Mouse (Mus musculus) lung, embryonic 14.5 days (tissue): ENCODE results near the gene Rnf26. TPM values are rescaled to one million over a fixed set of nuclear protein-coding genes. Genes with fewer than 3 reads are reported as not detected.

Source experiments
- ATAC-seq: fragments of 200-750 bp; cut with Nextera tagmentation; 2 replicates; pipeline ENCODE4 v1.8.0; 2017; ENCODE audit warnings: mild to moderate bottlenecking, moderate TSS enrichment, moderate library complexity; ENCODE audit not compliant: insufficient read depth
- DNase-seq: peaks from one replicate; pipeline ENCODE4 v3.0.0-alpha.2; 2015
- H3K27ac ChIP-seq: fragments of 300-500 bp; sonication (generic); 2 replicates; pipeline ENCODE4 v1.5.1; 2014; ENCODE audit warnings: low read depth, mild to moderate bottlenecking, moderate library complexity
- H3K27me3 ChIP-seq: fragments of 300-500 bp; sonication (generic); 2 replicates; pipeline ENCODE4 v1.6.1; 2014; ENCODE audit warnings: low read length, control low read depth; ENCODE audit not compliant: insufficient read depth
- H3K36me3 ChIP-seq: fragments of 300-500 bp; sonication (generic); 2 replicates; pipeline ENCODE4 v1.6.1; 2014; ENCODE audit warnings: control low read depth; ENCODE audit not compliant: insufficient read depth
- H3K4me1 ChIP-seq: fragments of 300-500 bp; sonication (generic); 2 replicates; pipeline ENCODE4 v1.6.1; 2014; ENCODE audit warnings: antibody characterized with exemption, control low read depth; ENCODE audit not compliant: insufficient read depth
- H3K4me2 ChIP-seq: fragments of 300-500 bp; sonication (generic); 2 replicates; pipeline ENCODE4 v1.6.1; 2014; ENCODE audit warnings: mild to moderate bottlenecking
- H3K4me3 ChIP-seq: fragments of 300-500 bp; sonication (generic); 2 replicates; pipeline ENCODE4 v1.5.1; 2014; ENCODE audit warnings: low read depth, low read length
- H3K9ac ChIP-seq: fragments of 300-500 bp; sonication (generic); 2 replicates; pipeline ENCODE4 v1.6.1; 2014
- H3K9me3 ChIP-seq: fragments of 300-500 bp; sonication (generic); 2 replicates; pipeline ENCODE4 v1.6.1; 2016; ENCODE audit warnings: low read depth, low read length, control low read depth
- CTCF ChIP-seq: IDR thresholded peaks from 2 replicates; pipeline ENCODE4 v1.5.1; 2016; ENCODE audit warnings: antibody characterized with exemption, low read depth
- WGBS: fragments of 180-500 bp; shearing (Covaris S2); extraction: QIAGEN DNeasy Blood & Tissue Kit; methylation state at CpG from one replicate; pipeline ENCODE4 v1.1.7; 2014; 5-methylcytosine and 5-hydroxymethylcytosine counted together
- polyA plus RNA-seq: library from polyadenylated mRNA; unstranded; fragments of >200 nt; fragmentation: Nextera tagmentation; extraction: Ambion mirVana; gene quantifications from 2 replicates; pipeline ENCODE4 v1.2.1, GENCODE M21; 2014

The Rnf26 gene
- polyA plus RNA-seq, 1 experiment from 2014 or later, result 89.2 TPM

- DNase-seq (no peak), ATAC-seq (no peak)
- H3K9ac ChIP-seq, result no peak overlapping the region
- no peak for TF ChIP-seq CTCF
- peaks cover 12% of the 10 kb centered on the region; the same call in 1 of the 2 replicates for H3K27me3 ChIP-seq
- H3K36me3 ChIP-seq, result no peaks in the 10 kb centered on the region
- H3K27ac ChIP-seq, result 0 out of 2 replicates have a peak overlapping the region, but pooled peaks have one; percentile 8
- peaks cover 7% of the 10 kb centered on the region for H3K4me1 ChIP-seq
- no peak overlapping the region for H3K4me2 ChIP-seq
- WGBS, result 64% methylated on average over 10 of the region's 10 CpGs
- H3K4me3 ChIP-seq, result no peak overlapping the region
- H3K9me3 ChIP-seq, result no peaks in the 10 kb centered on the region
Measured at GRCm38 (mm10) chr9:44079997-44080780, 33.1 kb downstream of the Rnf26 start.

GRCm38 (mm10) chr9:44078955-44079756, 34.2 kb downstream of the Rnf26 start:
- H3K27ac ChIP-seq, result no peak overlapping the region
- DNase-seq (peak; percentile 80), ATAC-seq (peak; percentile 75)
- TF ChIP-seq CTCF, result no peak
- no peak overlapping the region for H3K4me3 ChIP-seq
- WGBS, result 23% methylated on average over 16 of the region's 16 CpGs
- H3K9ac ChIP-seq, result no peak overlapping the region
- H3K4me2 ChIP-seq, result 0 out of 2 replicates have a peak overlapping the region, but pooled peaks have one; percentile 10
- H3K9me3 ChIP-seq, result no peaks in the 10 kb centered on the region
- 0 out of 2 replicates have a peak, but pooled peaks cover 11% of the 10 kb centered on the region for H3K27me3 ChIP-seq
- H3K4me1 ChIP-seq, result peaks cover 7% of the 10 kb centered on the region; the same call in 1 of the 2 replicates
- no peaks in the 10 kb centered on the region for H3K36me3 ChIP-seq

- WGBS, result 67% methylated on average over 10 of the region's 10 CpGs
- DNase-seq, result no peak
- H3K9ac ChIP-seq, result no peak overlapping the region
- 0 out of 2 replicates have a peak overlapping the region, but pooled peaks have one; percentile 10 for H3K4me2 ChIP-seq
- H3K27me3 ChIP-seq, result 0 out of 2 replicates have a peak, but pooled peaks cover 6% of the 10 kb centered on the region
- H3K36me3 ChIP-seq, result no peaks in the 10 kb centered on the region
- TF ChIP-seq CTCF, result no peak
- H3K27ac ChIP-seq, result no peak overlapping the region
- H3K4me3 ChIP-seq, result no peak overlapping the region
- no peak for ATAC-seq
- peaks cover 7% of the 10 kb centered on the region; the same call in 1 of the 2 replicates for H3K4me1 ChIP-seq
- H3K9me3 ChIP-seq, result no peaks in the 10 kb centered on the region
Measured at GRCm38 (mm10) chr9:44078136-44078797, 35.0 kb downstream of the Rnf26 start.

GRCm38 (mm10) chr9:44077266-44077910, 35.9 kb downstream of the Rnf26 start:
- no peak overlapping the region for H3K4me2 ChIP-seq

GRCm38 (mm10) chr9:44076764-44077120, 36.6 kb downstream of the Rnf26 start:
- no peaks in the 10 kb centered on the region for H3K9me3 ChIP-seq
- DNase-seq (peak; percentile 74), ATAC-seq (no peak)
- no peak overlapping the region for H3K4me3 ChIP-seq
- WGBS, result 11% methylated on average over 5 of the region's 5 CpGs
- H3K36me3 ChIP-seq, result no peaks in the 10 kb centered on the region
- TF ChIP-seq CTCF, result peak; percentile 61
- H3K27me3 ChIP-seq, result no peaks in the 10 kb centered on the region
- no peak overlapping the region for H3K27ac ChIP-seq
- no peak overlapping the region for H3K4me2 ChIP-seq
- peaks cover 9% of the 10 kb centered on the region; the same call in 1 of the 2 replicates for H3K4me1 ChIP-seq
- H3K9ac ChIP-seq, result no peak overlapping the region

More at GRCm38 (mm10) chr9:44077266-44077910, 35.9 kb downstream of the Rnf26 start:
- WGBS, result 77% methylated on average over 11 of the region's 11 CpGs
- H3K9ac ChIP-seq, result no peak overlapping the region
- DNase-seq (no peak), ATAC-seq (no peak)
- H3K4me1 ChIP-seq, result peaks cover 7% of the 10 kb centered on the region; the same call in 1 of the 2 replicates
- no peak overlapping the region for H3K27ac ChIP-seq
- no peaks in the 10 kb centered on the region for H3K9me3 ChIP-seq
- 0 out of 2 replicates have a peak, but pooled peaks cover 2% of the 10 kb centered on the region for H3K27me3 ChIP-seq
- H3K36me3 ChIP-seq, result no peaks in the 10 kb centered on the region
- H3K4me3 ChIP-seq, result no peak overlapping the region
- TF ChIP-seq CTCF, result no peak

- H3K4me1 ChIP-seq, result peaks cover 12% of the 10 kb centered on the region; the same call in 1 of the 2 replicates
- no peak overlapping the region for H3K9ac ChIP-seq
- H3K36me3 ChIP-seq, result no peaks in the 10 kb centered on the region
- no peaks in the 10 kb centered on the region for H3K27me3 ChIP-seq
- H3K27ac ChIP-seq, result no peak overlapping the region
- no peak for DNase-seq
- 62% methylated on average over 16 of the region's 16 CpGs for WGBS
- no peak overlapping the region for H3K4me3 ChIP-seq
- no peak overlapping the region for H3K4me2 ChIP-seq
- no peaks in the 10 kb centered on the region for H3K9me3 ChIP-seq
- no peak for TF ChIP-seq CTCF
- ATAC-seq, result no peak
Measured at GRCm38 (mm10) chr9:44075996-44076763, 37.1 kb downstream of the Rnf26 start.
